Mouse (Mus musculus): ENCODE data around the gene Gins2. TPM values are rescaled to one million over a fixed set of nuclear protein-coding genes. Genes with fewer than 3 reads are reported as not detected.
A peak's percentile ranks its signal among the peaks of the same experiment; 100 is the strongest.

The Gins2 gene
- not detected in 2 replicates for polyA plus RNA-seq (2012; ENCODE audit: insufficient read depth, insufficient read length, low replicate concordance, missing spikeins)

- peaks cover 10% of the 10 kb centered on the region for H3K4me1 ChIP-seq (ENCODE audit: control insufficient read depth, insufficient read depth, low read length)
- TF ChIP-seq POLR2A (IDR thresholded peaks at IDR 0.05; ENCODE audit: insufficient read depth, low read depth, low read length) = 0 out of 2 replicates have a peak, but pooled peaks have one; percentile 15
- TF ChIP-seq CTCF (IDR thresholded peaks at IDR 0.05; ENCODE audit: insufficient read depth, low read depth, low read length) = no peak
- under 1% methylated on average over 67 of the region's 67 CpGs for WGBS
- H3K4me3 ChIP-seq (ENCODE audit: insufficient read depth, low read depth, low read length) = peak within 1 kb of the TSS; percentile 54
- H3K27ac ChIP-seq (ENCODE audit: insufficient read depth, low read depth, low read length) = 0 out of 2 replicates have a peak within 1 kb of the TSS, but pooled peaks have one; percentile 5
Measured at GRCm38 (mm10) chr8:120588908-120589771, at the start of gene Gins2. Gins2 (minus strand) TSS chr8:120589304.

- WGBS = 1% methylated on average over 40 of the region's 42 CpGs
- H3K4me1 ChIP-seq (ENCODE audit: control insufficient read depth, insufficient read depth, low read length) = peaks cover 18% of the 10 kb centered on the region
- H3K4me3 ChIP-seq (ENCODE audit: insufficient read depth, low read depth, low read length) = peak overlapping the region; percentile 79
- no peak overlapping the region for H3K27ac ChIP-seq (ENCODE audit: insufficient read depth, low read depth, low read length)
- no peak for TF ChIP-seq CTCF (IDR thresholded peaks at IDR 0.05; ENCODE audit: insufficient read depth, low read depth, low read length)
- TF ChIP-seq POLR2A (IDR thresholded peaks at IDR 0.05; ENCODE audit: insufficient read depth, low read depth, low read length) = no peak
Measured at GRCm38 (mm10) chr8:120634329-120634839, 45.3 kb upstream of the Gins2 start.

GRCm38 (mm10) chr8:120633665-120634271 is 44.7 kb upstream of the Gins2 start:
- peak overlapping the region; percentile 79 for H3K4me3 ChIP-seq (ENCODE audit: insufficient read depth, low read depth, low read length)
- H3K4me1 ChIP-seq (ENCODE audit: control insufficient read depth, insufficient read depth, low read length) = peaks cover 18% of the 10 kb centered on the region
- 2% methylated on average over 44 of the region's 44 CpGs for WGBS
- no peak overlapping the region for H3K27ac ChIP-seq (ENCODE audit: insufficient read depth, low read depth, low read length)
- TF ChIP-seq CTCF (IDR thresholded peaks at IDR 0.05; ENCODE audit: insufficient read depth, low read depth, low read length) (no peak), POLR2A (IDR thresholded peaks at IDR 0.05; ENCODE audit: insufficient read depth, low read depth, low read length) (no peak)

GRCm38 (mm10) chr8:120632969-120633664 is 44.0 kb upstream of the Gins2 start:
- Histone ChIP-seq H3K4me1 (ENCODE audit: control insufficient read depth, insufficient read depth, low read length) (peaks cover 18% of the 10 kb centered on the region), H3K4me3 (ENCODE audit: insufficient read depth, low read depth, low read length) (peak overlapping the region; percentile 79; the same call in 1 of the 2 replicates), H3K27ac (ENCODE audit: insufficient read depth, low read depth, low read length) (no peak overlapping the region)
- WGBS = 54% methylated on average over 17 of the region's 17 CpGs
- TF ChIP-seq POLR2A (IDR thresholded peaks at IDR 0.05; ENCODE audit: insufficient read depth, low read depth, low read length) (no peak), CTCF (IDR thresholded peaks at IDR 0.05; ENCODE audit: insufficient read depth, low read depth, low read length) (no peak)

- H3K4me3 ChIP-seq (ENCODE audit: insufficient read depth, low read depth, low read length) = no peak overlapping the region
- peaks cover 18% of the 10 kb centered on the region for H3K4me1 ChIP-seq (ENCODE audit: control insufficient read depth, insufficient read depth, low read length)
- no peak for TF ChIP-seq POLR2A (IDR thresholded peaks at IDR 0.05; ENCODE audit: insufficient read depth, low read depth, low read length)
- no peak for TF ChIP-seq CTCF (IDR thresholded peaks at IDR 0.05; ENCODE audit: insufficient read depth, low read depth, low read length)
- no peak overlapping the region for H3K27ac ChIP-seq (ENCODE audit: insufficient read depth, low read depth, low read length)
- WGBS = 78% methylated on average over 21 of the region's 21 CpGs
Measured at GRCm38 (mm10) chr8:120631441-120632375, 42.6 kb upstream of the Gins2 start.

GRCm38 (mm10) chr8:120630848-120631247 is 41.7 kb upstream of the Gins2 start:
- H3K27ac ChIP-seq (ENCODE audit: insufficient read depth, low read depth, low read length) = no peak overlapping the region
- H3K4me1 ChIP-seq (ENCODE audit: control insufficient read depth, insufficient read depth, low read length) = peaks cover 18% of the 10 kb centered on the region
- TF ChIP-seq POLR2A (IDR thresholded peaks at IDR 0.05; ENCODE audit: insufficient read depth, low read depth, low read length) (no peak), CTCF (IDR thresholded peaks at IDR 0.05; ENCODE audit: insufficient read depth, low read depth, low read length) (no peak)
- H3K4me3 ChIP-seq (ENCODE audit: insufficient read depth, low read depth, low read length) = no peak overlapping the region
- WGBS = 73% methylated on average over 6 of the region's 6 CpGs

- H3K4me3 ChIP-seq (ENCODE audit: insufficient read depth, low read depth, low read length) = no peak overlapping the region
- WGBS = 67% methylated on average over 5 of the region's 5 CpGs
- TF ChIP-seq CTCF (IDR thresholded peaks at IDR 0.05; ENCODE audit: insufficient read depth, low read depth, low read length) = no peak
- TF ChIP-seq POLR2A (IDR thresholded peaks at IDR 0.05; ENCODE audit: insufficient read depth, low read depth, low read length) = no peak
- no peak overlapping the region for H3K27ac ChIP-seq (ENCODE audit: insufficient read depth, low read depth, low read length)
- peaks cover 18% of the 10 kb centered on the region for H3K4me1 ChIP-seq (ENCODE audit: control insufficient read depth, insufficient read depth, low read length)
Measured at GRCm38 (mm10) chr8:120630031-120630430, 40.9 kb upstream of the Gins2 start.

- WGBS = 76% methylated on average over 5 of the region's 5 CpGs
- Histone ChIP-seq H3K27ac (ENCODE audit: insufficient read depth, low read depth, low read length) (no peak overlapping the region), H3K4me3 (ENCODE audit: insufficient read depth, low read depth, low read length) (no peak overlapping the region), H3K4me1 (ENCODE audit: control insufficient read depth, insufficient read depth, low read length) (peaks cover 9% of the 10 kb centered on the region)
- TF ChIP-seq CTCF (IDR thresholded peaks at IDR 0.05; ENCODE audit: insufficient read depth, low read depth, low read length) (no peak), POLR2A (IDR thresholded peaks at IDR 0.05; ENCODE audit: insufficient read depth, low read depth, low read length) (no peak)
Measured at GRCm38 (mm10) chr8:120627298-120627697, 38.2 kb upstream of the Gins2 start.

All from olfactory bulb, adult 2 months (tissue).